Mouse (Mus musculus): ENCODE data around the gene Ap1b1.

The Ap1b1 gene

GRCm38 (mm10) chr11:4986695-4987486, at the start of gene Ap1b1:
Gene Ap1b1, plus strand, starts transcription at chr11:4986824.
- peak; percentile 87 for DNase-seq

GRCm38 (mm10) chr11:4946530-4946929, 40.1 kb upstream of the Ap1b1 start:
- no peak for DNase-seq

- peak; percentile 38 for DNase-seq
Measured at GRCm38 (mm10) chr11:4946947-4947812, 39.4 kb upstream of the Ap1b1 start.

DNA sequence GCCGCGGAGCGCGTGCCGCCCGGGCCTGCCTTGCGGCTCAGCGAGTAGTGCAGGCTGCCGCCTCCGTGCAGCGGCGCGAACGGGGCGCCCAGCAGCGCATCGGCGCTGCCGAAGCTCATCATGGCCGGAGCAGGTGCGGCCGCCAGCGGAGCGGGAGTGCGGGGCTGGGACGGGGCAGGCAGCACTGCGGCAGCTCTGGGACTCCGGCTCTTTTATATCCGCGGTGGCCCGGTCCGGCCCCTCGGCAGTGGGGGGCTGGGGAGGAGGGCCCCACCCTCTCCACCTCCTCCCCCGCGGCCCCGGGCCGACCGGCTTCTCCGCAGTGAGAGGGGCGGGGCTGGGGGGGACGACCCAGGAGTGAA, 38.8 kb upstream of the Ap1b1 start, which contains the start of gene Nefh:
Gene Nefh, minus strand, starts transcription at position 252 of the 362 bp plus-strand sequence.
- no peak for DNase-seq

DNA sequence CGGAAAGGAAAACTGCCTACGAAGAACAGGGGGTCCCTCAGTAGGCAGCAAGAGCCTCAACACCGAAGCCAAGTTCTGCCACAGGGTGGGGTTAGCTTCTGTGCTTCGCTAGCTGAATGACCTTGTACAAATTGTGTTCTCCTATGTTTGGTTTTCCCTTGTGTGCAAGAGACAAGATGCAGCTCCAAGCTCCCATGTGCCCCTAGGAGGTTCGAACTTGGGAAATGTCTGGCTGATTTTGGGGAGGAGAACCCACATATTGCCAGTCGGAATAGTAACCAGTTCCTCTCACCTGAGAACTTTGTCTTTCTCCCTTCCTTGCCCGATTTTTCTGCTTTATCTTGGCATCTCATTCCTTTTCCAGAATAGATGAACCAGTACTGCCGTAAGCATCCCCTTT, 37.8 kb upstream of the Ap1b1 start:
- no peak for DNase-seq

- DNase-seq: no peak
Measured at GRCm38 (mm10) chr11:4949256-4950044, 37.2 kb upstream of the Ap1b1 start.

- no peak for DNase-seq
Measured at GRCm38 (mm10) chr11:4953401-4953800, 33.2 kb upstream of the Ap1b1 start.

DNA sequence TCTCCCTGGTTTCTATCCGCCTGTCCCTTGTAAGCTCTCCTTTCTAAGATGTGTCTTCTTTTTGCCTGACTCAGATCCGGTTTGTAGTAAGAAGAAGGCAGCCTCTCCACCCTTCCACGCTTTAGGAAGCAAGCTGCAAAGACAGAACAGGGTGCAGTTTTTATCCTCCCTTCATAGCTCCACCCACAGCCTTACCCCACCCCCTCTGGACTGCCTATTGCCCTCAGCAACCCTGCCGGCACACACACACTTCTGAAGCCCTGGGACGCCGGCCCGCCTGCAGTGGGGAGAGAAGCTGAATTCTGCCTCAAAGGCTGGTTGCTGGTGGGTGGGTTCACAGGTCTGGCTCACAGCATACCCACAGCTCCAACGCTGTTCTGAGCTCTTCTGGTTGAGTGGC, 32.7 kb upstream of the Ap1b1 start:
- DNase-seq: no peak

DNA sequence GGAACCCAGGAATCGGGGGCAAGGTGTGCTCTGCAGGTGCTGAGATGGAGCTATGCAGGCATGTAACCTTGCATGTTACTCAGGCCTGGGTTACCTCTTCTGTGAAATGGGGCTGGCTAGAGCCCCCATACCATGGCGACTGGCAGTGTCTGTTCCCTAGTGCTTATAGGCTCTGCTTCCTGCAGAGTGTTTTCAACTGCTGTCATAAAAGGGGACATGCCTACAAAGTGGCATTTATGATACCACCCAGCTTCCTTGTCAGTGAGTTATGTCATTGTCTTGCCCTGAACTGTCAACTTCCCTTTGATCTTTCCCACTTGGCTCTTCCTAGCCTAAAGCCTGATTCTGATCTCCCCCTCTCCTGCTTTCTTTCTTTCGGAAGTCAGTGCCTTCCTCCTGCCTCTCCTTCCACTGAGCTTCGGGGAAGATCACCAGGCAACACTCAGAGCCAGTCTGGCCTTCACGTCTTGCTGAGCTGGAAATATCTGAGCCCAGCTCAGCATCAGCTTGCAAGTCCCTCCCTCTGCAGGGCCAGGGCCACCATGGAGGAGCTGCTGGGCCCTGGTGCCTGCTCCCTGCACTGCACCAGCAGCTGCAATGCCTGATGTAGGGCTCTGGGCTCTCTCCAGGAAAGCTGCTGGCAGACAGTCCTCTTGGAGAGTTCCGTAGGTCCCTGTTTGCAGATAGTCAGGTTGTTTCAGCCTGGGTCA, 23.4 kb upstream of the Ap1b1 start:
- no peak for DNase-seq

- DNase-seq: no peak
Measured at GRCm38 (mm10) chr11:4966325-4966724, 20.3 kb upstream of the Ap1b1 start.

DNA sequence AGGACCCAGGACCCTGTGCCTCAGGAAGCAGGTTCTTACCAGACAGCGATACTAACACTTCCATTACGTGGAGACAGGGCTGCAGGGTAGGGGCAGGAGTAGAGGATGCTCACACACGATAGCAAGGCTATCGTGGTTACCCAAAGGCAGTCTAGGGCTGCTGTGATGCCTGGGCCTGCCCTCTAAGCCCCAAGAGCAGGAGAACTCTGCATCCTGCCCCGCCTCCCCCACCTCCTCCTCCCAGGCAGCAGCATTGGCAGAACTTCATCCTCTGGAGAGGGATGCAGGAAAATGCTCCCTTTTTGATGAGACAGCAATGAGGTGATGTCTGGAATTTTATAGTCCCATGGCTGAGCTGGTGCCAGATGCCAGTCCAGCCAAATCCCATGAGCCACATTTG, 19.7 kb upstream of the Ap1b1 start:
- no peak for DNase-seq

- no peak for DNase-seq
Measured at GRCm38 (mm10) chr11:4967549-4967948, 19.1 kb upstream of the Ap1b1 start.

GRCm38 (mm10) chr11:4968376-4968775, 18.2 kb upstream of the Ap1b1 start:
- DNase-seq: peak; percentile 45

- peak; percentile 35 for DNase-seq
Measured at GRCm38 (mm10) chr11:4972967-4973870, 13.4 kb upstream of the Ap1b1 start.

DNA sequence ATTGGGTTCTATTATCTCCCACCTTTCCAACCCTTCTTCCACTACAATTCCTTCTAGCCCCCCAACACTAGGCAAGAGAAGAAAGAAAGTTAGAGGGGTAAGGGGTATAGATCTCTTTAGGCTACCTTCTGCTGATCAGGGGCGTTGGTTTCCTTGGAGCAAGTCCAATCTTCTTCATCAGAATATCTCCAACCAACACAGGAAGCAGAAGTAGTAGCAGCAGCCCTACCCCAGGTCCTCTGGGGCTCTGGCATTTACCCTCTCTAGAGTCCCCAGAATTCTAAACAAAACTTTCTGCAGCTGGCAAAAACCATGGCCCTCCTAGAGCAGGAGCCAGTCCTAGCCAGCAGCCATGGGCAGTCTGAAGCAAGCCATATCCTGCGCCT, 12.8 kb upstream of the Ap1b1 start:
- DNase-seq: no peak

DNA sequence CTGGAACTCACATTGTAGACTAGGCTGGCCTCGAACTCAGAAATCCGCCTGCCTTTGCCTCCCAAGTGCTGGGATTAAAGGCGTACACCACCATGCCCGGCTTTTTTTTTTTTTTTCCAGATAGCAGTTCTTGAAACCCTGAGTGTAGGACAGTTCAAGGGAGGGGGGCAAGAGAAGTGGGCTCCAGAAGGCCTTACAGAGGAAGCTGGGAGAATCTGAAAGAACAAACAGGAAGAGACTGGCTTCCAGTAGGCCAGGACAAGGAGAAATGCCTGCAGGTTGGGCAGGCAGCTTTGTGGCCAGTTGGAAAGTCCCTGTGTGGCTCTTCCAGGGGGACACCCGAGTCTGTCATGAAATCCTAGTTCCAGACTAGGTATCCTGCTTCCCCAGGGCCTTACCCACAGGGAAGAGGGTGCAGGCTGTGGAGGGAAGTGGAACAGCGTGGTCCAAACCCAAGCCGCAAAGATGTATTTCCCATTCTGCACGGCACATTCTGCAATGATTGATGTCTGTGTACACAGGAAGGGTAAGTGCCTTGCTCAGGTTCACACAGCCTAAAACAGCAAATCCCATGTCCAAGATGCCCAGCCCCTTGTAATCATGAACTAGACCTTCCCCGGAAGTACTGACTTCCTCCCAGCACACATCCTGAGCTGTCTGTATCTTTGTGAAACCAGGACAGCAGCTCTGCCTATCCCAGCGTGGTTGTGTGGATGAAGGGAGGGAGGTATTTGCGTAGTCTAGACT, 12.1 kb upstream of the Ap1b1 start:
- DNase-seq: no peak

- DNase-seq: peak; percentile 49
Measured at GRCm38 (mm10) chr11:4975623-4976022, 11.0 kb upstream of the Ap1b1 start.

DNA sequence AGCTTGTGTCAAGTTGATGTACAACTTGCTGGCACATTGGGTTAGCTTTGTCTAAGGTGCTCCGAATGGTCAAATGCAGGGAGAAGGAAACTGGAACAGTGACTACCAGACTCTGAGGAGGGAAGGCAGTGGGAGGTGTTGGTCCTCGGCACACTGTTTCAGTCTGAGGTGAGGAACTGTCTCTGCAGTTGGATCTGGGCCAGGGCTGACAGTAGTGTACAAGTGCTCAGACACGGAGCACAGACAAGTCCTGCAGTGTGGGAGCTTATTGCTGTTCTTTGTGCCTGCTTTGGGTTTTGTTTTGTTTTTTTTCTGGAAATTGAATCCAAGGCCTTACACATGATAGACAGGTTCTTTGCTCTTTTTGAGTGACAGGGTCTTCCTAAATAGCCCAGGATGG, 3.6 kb upstream of the Ap1b1 start:
- no peak for DNase-seq

DNA sequence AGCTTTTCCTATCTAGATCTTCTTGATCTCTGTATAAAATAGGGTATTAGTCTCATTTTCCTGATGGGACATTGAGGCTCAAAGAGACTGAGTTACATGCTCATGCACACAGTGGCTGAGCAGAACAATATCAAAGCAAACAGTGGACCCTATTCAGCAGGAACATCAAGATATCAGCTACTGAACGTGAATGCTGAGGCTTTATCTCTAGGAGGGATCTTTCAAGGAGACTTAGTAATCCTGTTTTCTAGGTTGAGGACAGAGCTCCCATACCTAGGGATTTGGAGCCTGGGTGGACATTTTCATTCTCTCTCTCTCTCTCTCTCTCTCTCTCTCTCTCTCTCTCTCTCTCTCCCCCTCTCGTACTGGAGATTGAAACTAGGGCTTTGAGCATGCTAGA, 3.1 kb upstream of the Ap1b1 start:
- DNase-seq: no peak

DNA sequence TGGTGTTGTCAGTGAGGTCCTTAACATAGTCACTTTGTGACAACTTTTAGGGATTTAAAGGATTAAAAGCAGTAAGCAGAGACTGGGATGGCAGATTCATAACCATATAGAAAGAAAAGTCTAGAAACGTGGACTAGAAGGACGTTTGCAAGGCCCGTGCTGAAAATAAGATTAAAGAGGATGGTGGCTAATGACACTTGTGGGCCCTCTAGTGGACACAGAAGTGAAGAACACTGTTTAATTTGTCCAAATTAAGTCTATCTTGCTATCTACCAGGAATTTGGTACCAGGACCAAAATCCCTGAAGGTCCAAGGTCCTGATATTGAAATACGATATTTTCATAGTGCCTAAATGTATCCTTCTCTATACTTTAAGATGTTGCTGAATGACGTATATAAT, 2.4 kb upstream of the Ap1b1 start:
- peak; percentile 18 for DNase-seq

GRCm38 (mm10) chr11:4984799-4985198, 1.8 kb upstream of the Ap1b1 start:
- DNase-seq: no peak

All from cerebellum, adult 11 months (tissue).